Mouse (Mus musculus): ENCODE results near the gene Fcf1. TPM values are rescaled to one million over a fixed set of nuclear protein-coding genes. Genes with fewer than 3 reads are reported as not detected.

Gene Fcf1
- polyA plus RNA-seq, 1 experiment = 68.1 TPM

- Histone ChIP-seq H3K36me3 (ENCODE audit: control insufficient read depth, insufficient read depth, low read length) (no peaks in the 10 kb centered on the region; the same call in 1 of the 2 replicates), H3K27me3 (ENCODE audit: control insufficient read depth, insufficient read depth, low read length) (no peaks in the 10 kb centered on the region), H3K27ac (ENCODE audit: control insufficient read depth, insufficient read depth, low read depth, low read length) (no peak overlapping the region), H3K4me3 (ENCODE audit: control insufficient read depth, low read depth, low read length) (no peak overlapping the region), H3K4me1 (ENCODE audit: control insufficient read depth, insufficient read depth, low read length) (no peaks in the 10 kb centered on the region; the same call in 1 of the 2 replicates)
- TF ChIP-seq CTCF (IDR thresholded peaks at IDR 0.05; ENCODE audit: control insufficient read depth, insufficient read depth, insufficient replicate concordance, low read depth, low read length) = no peak
- TF ChIP-seq POLR2A (IDR thresholded peaks at IDR 0.05; ENCODE audit: control insufficient read depth, low read depth, low read length) = no peak
Measured at GRCm38 (mm10) chr12:84940343-84940742, 30.4 kb upstream of the Fcf1 start.

DNA sequence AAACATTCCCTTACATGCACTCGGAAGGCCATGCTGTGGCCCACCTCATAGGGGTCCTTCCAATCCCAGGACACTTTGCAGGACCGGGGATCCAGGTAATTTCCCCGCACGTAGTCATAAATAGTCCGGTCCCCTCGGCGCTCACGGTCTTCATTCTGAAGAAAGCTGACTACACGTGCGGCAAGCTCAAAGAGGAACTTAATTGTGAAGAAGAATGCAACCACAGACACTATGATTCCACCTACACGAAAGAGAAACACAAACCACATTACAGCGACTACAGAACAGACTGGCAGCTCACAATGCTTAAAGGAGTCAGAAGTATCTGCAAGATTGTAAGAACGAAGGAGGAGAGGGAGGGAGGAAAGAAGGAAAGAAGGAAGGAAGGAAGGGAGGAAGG is 29.0 kb upstream of the Fcf1 start:
- H3K4me3 ChIP-seq (ENCODE audit: control insufficient read depth, low read depth, low read length) = no peak overlapping the region
- TF ChIP-seq POLR2A (IDR thresholded peaks at IDR 0.05; ENCODE audit: control insufficient read depth, low read depth, low read length) (no peak), CTCF (IDR thresholded peaks at IDR 0.05; ENCODE audit: control insufficient read depth, insufficient read depth, insufficient replicate concordance, low read depth, low read length) (no peak)

GRCm38 (mm10) chr12:84943006-84943952 is 27.4 kb upstream of the Fcf1 start:
- Histone ChIP-seq H3K27me3 (ENCODE audit: control insufficient read depth, insufficient read depth, low read length) (no peaks in the 10 kb centered on the region), H3K4me3 (ENCODE audit: control insufficient read depth, low read depth, low read length) (no peak overlapping the region), H3K36me3 (ENCODE audit: control insufficient read depth, insufficient read depth, low read length) (no peaks in the 10 kb centered on the region; the same call in 1 of the 2 replicates), H3K27ac (ENCODE audit: control insufficient read depth, insufficient read depth, low read depth, low read length) (no peak overlapping the region), H3K4me1 (ENCODE audit: control insufficient read depth, insufficient read depth, low read length) (peaks cover under 1% of the 10 kb centered on the region; the same call in 1 of the 2 replicates)
- TF ChIP-seq POLR2A (IDR thresholded peaks at IDR 0.05; ENCODE audit: control insufficient read depth, low read depth, low read length) (no peak), CTCF (IDR thresholded peaks at IDR 0.05; ENCODE audit: control insufficient read depth, insufficient read depth, insufficient replicate concordance, low read depth, low read length) (no peak)

More for the DNA sequence above, 29.0 kb upstream of the Fcf1 start:
- Histone ChIP-seq H3K27ac (ENCODE audit: control insufficient read depth, insufficient read depth, low read depth, low read length) (no peak overlapping the region), H3K4me1 (ENCODE audit: control insufficient read depth, insufficient read depth, low read length) (no peaks in the 10 kb centered on the region; the same call in 1 of the 2 replicates), H3K36me3 (ENCODE audit: control insufficient read depth, insufficient read depth, low read length) (no peaks in the 10 kb centered on the region; the same call in 1 of the 2 replicates), H3K27me3 (ENCODE audit: control insufficient read depth, insufficient read depth, low read length) (no peaks in the 10 kb centered on the region)

DNA sequence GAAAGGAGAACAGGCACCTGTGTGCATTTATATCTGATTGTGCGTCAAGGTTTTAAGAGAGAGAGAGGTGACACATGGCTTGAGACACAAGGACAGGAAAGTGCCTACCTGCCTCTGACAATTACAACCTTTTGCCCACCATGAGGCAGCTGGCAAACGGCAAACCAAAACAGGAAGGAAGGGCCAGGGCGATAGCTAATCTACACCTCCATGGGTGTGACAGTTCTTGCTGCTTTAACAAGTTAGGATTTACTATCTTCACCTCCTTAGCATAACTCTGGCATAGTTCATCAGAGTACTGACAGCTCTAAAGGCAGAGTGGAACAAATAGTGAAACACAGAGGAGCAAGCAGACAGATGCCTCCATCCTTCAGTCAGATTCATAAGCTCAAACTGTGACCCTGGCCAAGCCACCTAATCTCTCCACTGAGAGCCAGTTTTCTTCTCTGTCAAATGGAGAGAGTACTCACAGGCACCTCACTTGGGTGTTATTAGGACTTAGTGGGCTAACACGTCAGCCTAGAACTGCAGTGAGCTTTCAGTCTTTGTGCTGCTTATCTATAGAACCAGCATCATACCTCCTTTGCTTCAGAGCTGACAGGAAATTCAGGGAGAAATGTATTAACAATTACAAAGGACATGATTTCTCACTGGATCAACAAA is 26.4 kb upstream of the Fcf1 start:
- Histone ChIP-seq H3K36me3 (ENCODE audit: control insufficient read depth, insufficient read depth, low read length) (no peaks in the 10 kb centered on the region; the same call in 1 of the 2 replicates), H3K27me3 (ENCODE audit: control insufficient read depth, insufficient read depth, low read length) (no peaks in the 10 kb centered on the region), H3K4me1 (ENCODE audit: control insufficient read depth, insufficient read depth, low read length) (peaks cover 2% of the 10 kb centered on the region; the same call in 1 of the 2 replicates), H3K27ac (ENCODE audit: control insufficient read depth, insufficient read depth, low read depth, low read length) (no peak overlapping the region), H3K4me3 (ENCODE audit: control insufficient read depth, low read depth, low read length) (no peak overlapping the region; the same call in 1 of the 2 replicates)
- TF ChIP-seq POLR2A (IDR thresholded peaks at IDR 0.05; ENCODE audit: control insufficient read depth, low read depth, low read length) (no peak), CTCF (IDR thresholded peaks at IDR 0.05; ENCODE audit: control insufficient read depth, insufficient read depth, insufficient replicate concordance, low read depth, low read length) (no peak)

DNA sequence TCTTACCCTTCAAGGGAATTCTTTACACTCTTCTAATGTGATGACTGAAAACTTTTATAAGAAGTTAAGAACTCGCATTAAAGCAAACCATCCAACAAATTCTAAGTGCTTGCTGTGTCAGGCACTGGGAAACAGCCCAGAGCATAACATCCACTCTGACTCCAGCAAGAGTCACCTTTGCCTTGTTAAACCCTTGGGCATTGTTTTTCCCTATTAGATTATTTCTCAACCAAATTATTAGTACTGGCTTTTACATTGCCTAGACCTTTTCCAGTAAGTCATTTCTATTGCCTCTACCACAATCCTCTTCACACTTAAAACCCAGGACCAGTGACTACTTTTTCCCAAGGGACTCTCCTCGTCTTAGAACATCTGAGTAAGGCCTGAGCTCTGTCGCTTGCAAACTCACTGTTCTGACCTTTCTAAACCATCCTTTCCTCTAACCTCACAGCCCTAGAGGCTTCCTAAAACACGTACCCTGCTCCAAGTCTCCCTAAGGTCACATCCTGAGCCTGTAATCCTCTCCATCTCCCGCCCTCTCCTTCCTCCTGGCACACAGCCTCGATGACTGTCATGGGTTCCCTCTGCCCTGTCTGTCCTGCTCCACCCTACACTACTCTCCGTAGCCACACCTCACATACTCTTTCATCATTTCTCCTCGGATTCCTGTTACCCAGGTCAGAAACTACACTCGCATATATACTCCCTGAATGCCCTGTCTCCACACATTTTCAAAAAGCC is 25.7 kb upstream of the Fcf1 start:
- no peaks in the 10 kb centered on the region; the same call in 1 of the 2 replicates for H3K36me3 ChIP-seq (ENCODE audit: control insufficient read depth, insufficient read depth, low read length)
- no peak for TF ChIP-seq POLR2A (IDR thresholded peaks at IDR 0.05; ENCODE audit: control insufficient read depth, low read depth, low read length)
- no peak for TF ChIP-seq CTCF (IDR thresholded peaks at IDR 0.05; ENCODE audit: control insufficient read depth, insufficient read depth, insufficient replicate concordance, low read depth, low read length)

DNA sequence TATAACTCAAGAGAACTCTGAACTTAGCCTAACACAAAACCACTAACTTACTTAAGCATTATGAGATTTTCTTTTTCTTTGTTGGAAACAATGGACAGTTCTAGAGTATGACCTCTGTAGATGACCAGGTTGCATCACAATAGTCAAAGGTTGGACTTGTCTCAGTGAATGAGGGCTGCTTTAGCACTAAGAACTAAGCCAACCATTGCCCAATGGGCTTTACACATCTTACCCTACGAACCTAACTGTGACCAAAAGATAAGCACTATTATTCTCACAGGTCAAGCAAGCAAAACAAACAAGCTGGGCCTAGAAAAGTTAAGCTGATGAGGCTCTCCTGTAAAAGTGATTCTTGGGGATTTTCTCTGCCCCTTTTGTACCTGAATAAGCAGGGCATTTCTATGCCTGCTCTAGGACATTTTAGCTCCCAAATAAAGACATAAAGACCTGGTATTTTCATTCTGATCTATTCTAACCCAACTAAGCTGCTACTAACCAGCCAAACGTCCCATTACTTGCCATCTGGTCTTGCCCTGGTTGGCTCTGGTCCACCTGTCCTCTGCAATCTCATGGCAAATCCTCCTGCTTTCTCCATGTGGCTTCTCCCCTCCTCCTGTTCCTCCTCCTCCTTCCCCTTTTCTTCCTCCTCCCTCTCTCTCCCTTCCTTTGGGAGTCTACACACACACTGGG is 22.7 kb upstream of the Fcf1 start:
- TF ChIP-seq CTCF (IDR thresholded peaks at IDR 0.05; ENCODE audit: control insufficient read depth, insufficient read depth, insufficient replicate concordance, low read depth, low read length) = no peak
- TF ChIP-seq POLR2A (IDR thresholded peaks at IDR 0.05; ENCODE audit: control insufficient read depth, low read depth, low read length) = no peak
- 0 out of 2 replicates have a peak overlapping the region, but pooled peaks have one; percentile 17 for H3K27ac ChIP-seq (ENCODE audit: control insufficient read depth, insufficient read depth, low read depth, low read length)
- H3K4me1 ChIP-seq (ENCODE audit: control insufficient read depth, insufficient read depth, low read length) = peaks cover 2% of the 10 kb centered on the region; the same call in 1 of the 2 replicates
- no peaks in the 10 kb centered on the region for H3K36me3 ChIP-seq (ENCODE audit: control insufficient read depth, insufficient read depth, low read length)
- H3K27me3 ChIP-seq (ENCODE audit: control insufficient read depth, insufficient read depth, low read length) = no peaks in the 10 kb centered on the region
- H3K4me3 ChIP-seq (ENCODE audit: control insufficient read depth, low read depth, low read length) = no peak overlapping the region

More for the DNA sequence above, 25.7 kb upstream of the Fcf1 start:
- Histone ChIP-seq H3K4me3 (ENCODE audit: control insufficient read depth, low read depth, low read length) (peak overlapping the region; percentile 64), H3K27ac (ENCODE audit: control insufficient read depth, insufficient read depth, low read depth, low read length) (no peak overlapping the region), H3K4me1 (ENCODE audit: control insufficient read depth, insufficient read depth, low read length) (peaks cover 2% of the 10 kb centered on the region; the same call in 1 of the 2 replicates), H3K27me3 (ENCODE audit: control insufficient read depth, insufficient read depth, low read length) (no peaks in the 10 kb centered on the region)

Measured in testis, adult 2 months (tissue).